In the genomic region with DNA sequence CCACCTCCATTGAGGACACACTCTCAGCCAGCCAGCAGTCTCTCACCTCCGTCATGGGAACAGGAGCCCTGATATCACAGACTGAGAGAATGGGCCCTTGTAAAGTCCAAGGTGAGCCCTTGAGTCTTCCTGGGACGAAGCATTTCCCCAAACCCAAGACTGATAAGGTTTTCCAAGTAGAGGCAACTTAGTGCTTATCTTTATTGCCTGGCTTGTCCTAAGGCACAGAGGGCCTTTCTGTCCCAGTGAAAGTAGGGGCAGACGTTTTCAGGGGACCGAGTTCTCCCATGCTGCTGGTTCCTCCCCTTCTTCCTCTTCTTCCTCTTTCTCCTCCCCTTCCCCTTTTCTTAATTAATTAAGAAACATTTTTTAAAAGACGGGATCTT, we compare ENCODE assay signal across 10 mouse cellular contexts.
DNase-seq lines count a peak whose midpoint lies in the region; ATAC-seq and TF ChIP-seq lines count a peak whose summit lies in the region.
"Had no signal": no experiment of that assay in that cellular context is flagged by ENCODE, and none has a peak within 500 bp of the region (broad histone marks: within the 10 kb centered on the region; RNA-seq: fewer than 3 reads in every experiment).

No protein-coding gene starts in this region.

- no peaks in the 10 kb centered on the region for H3K36me3 ChIP-seq in heart, embryonic 11.5 days (ENCODE audit: control insufficient read depth, insufficient read depth, low read length)
- H3K36me3 ChIP-seq in lung, embryonic 14.5 days (ENCODE audit: insufficient read depth), result no peaks in the 10 kb centered on the region
- H3K36me3 ChIP-seq in intestine, embryonic 15.5 days, result no peaks in the 10 kb centered on the region

- no peak for ATAC-seq in heart, embryonic 11.5 days (replicated peaks; ENCODE audit: insufficient number of reproducible peaks, low FRiP score, low TSS enrichment)
- no peak for ATAC-seq in lung, embryonic 14.5 days (ENCODE audit: insufficient read depth)
- ATAC-seq in intestine, embryonic 15.5 days, result peak; percentile 81
- ATAC-seq in megakaryocyte-erythroid progenitor cell, adult 5-6 weeks (replicated peaks; ENCODE audit: low FRiP score, low TSS enrichment, poor library complexity, severe bottlenecking), result peak; percentile 31

- no peak overlapping the region for H3K4me3 ChIP-seq in heart, embryonic 11.5 days (ENCODE audit: low read depth, low read length)
- H3K4me3 ChIP-seq in lung, embryonic 14.5 days (ENCODE audit: low read depth, low read length), result no peak overlapping the region
- H3K4me3 ChIP-seq in intestine, embryonic 15.5 days (replicated peaks), result no peak overlapping the region
- H3K4me3 ChIP-seq: myocyte had no signal

- H3K9me3 ChIP-seq in heart, embryonic 11.5 days (replicated peaks; ENCODE audit: control insufficient read depth, low read length), result no peaks in the 10 kb centered on the region
- no peaks in the 10 kb centered on the region for H3K9me3 ChIP-seq in lung, embryonic 14.5 days (ENCODE audit: low read depth, low read length)
- H3K9me3 ChIP-seq in intestine, embryonic 15.5 days, result no peaks in the 10 kb centered on the region

- WGBS in heart, embryonic 11.5 days (ENCODE audit: insufficient replicate concordance), result 39% methylated on average over 5 of the region's 5 CpGs
- WGBS in lung, embryonic 14.5 days, result 52% methylated on average over 5 of the region's 5 CpGs
- WGBS in intestine, embryonic 15.5 days, result 47% methylated on average over 5 of the region's 5 CpGs

- H3K27ac ChIP-seq in heart, embryonic 11.5 days (ENCODE audit: low read depth, low read length), result peak overlapping the region; percentile 57; the same call in 1 of the 2 replicates
- peak overlapping the region; percentile 80 for H3K27ac ChIP-seq in lung, embryonic 14.5 days (ENCODE audit: low read depth)
- H3K27ac ChIP-seq in intestine, embryonic 15.5 days, result peak overlapping the region; percentile 92

- H3K9ac ChIP-seq in heart, embryonic 11.5 days (ENCODE audit: low read depth, low read length), result no peak overlapping the region
- no peak overlapping the region for H3K9ac ChIP-seq in lung, embryonic 14.5 days
- H3K9ac ChIP-seq in intestine, embryonic 15.5 days, result no peak overlapping the region; the same call in 1 of the 2 replicates

- H3K4me1 ChIP-seq in heart, embryonic 11.5 days (ENCODE audit: control insufficient read depth, insufficient read depth, low read length), result peaks cover 11% of the 10 kb centered on the region
- peaks cover 14% of the 10 kb centered on the region for H3K4me1 ChIP-seq in lung, embryonic 14.5 days (ENCODE audit: insufficient read depth)
- H3K4me1 ChIP-seq in intestine, embryonic 15.5 days (replicated peaks), result peaks cover 22% of the 10 kb centered on the region

- no peak for TF ChIP-seq CTCF in lung, embryonic 14.5 days (IDR thresholded peaks at IDR 0.05; ENCODE audit: low read depth)

- H3K4me2 ChIP-seq in heart, embryonic 11.5 days, result no peak overlapping the region
- peak overlapping the region; percentile 12; the same call in 1 of the 2 replicates for H3K4me2 ChIP-seq in lung, embryonic 14.5 days
- peak overlapping the region; percentile 48 for H3K4me2 ChIP-seq in intestine, embryonic 15.5 days (replicated peaks)

- H3K27me3 ChIP-seq in heart, embryonic 11.5 days (ENCODE audit: control insufficient read depth, insufficient read depth, low read length), result peaks cover 2% of the 10 kb centered on the region; the same call in 1 of the 2 replicates
- H3K27me3 ChIP-seq in lung, embryonic 14.5 days (ENCODE audit: insufficient read depth, low read length), result no peaks in the 10 kb centered on the region
- H3K27me3 ChIP-seq in intestine, embryonic 15.5 days (replicated peaks), result no peaks in the 10 kb centered on the region

- DNase-seq in heart, adult 8-10 months (ENCODE audit: low spot score), result no peak
- DNase-seq in lung, embryonic 14.5 days, result no peak
- no peak for DNase-seq in lung, postnatal 36 days
- DNase-seq in ovary, postnatal 10 days (ENCODE audit: low spot score), result no peak
- no peak for DNase-seq in ovary, adult 18-20 months (ENCODE audit: low spot score)
- DNase-seq: adrenal gland, postnatal 25 days had no signal

Comparison
In these comparisons a context has a peak if more than half of its experiments do, and no peak if none do; other contexts are left out.
1. ATAC-seq: peak in intestine, embryonic 15.5 days (single experiment) and megakaryocyte-erythroid progenitor cell, adult 5-6 weeks (single experiment); none in heart, embryonic 11.5 days (single experiment) and lung, embryonic 14.5 days (single experiment).
2. Peak in every context shown above with its lines, with median percentiles within 50 percentile points of each other: H3K27ac ChIP-seq.